Mouse (Mus musculus) heart, embryonic 11.5 days (tissue): Measurements from ENCODE around the gene Chac1. TPM values are rescaled to one million over a fixed set of nuclear protein-coding genes. Genes with fewer than 3 reads are reported as not detected.

Experiments used
- ATAC-seq: fragments of 200-750 bp; cut with Nextera tagmentation; replicated peaks from 2 replicates; pipeline ENCODE4 v1.8.0; 2017; ENCODE audit warnings: moderate library complexity; ENCODE audit not compliant: insufficient number of reproducible peaks, low FRiP score, low TSS enrichment
- H3K27ac ChIP-seq: fragments of 300-500 bp; sonication (generic); 2 replicates; pipeline ENCODE4 v1.5.1; 2014; ENCODE audit warnings: mild to moderate bottlenecking, low read depth, low read length
- H3K27me3 ChIP-seq: fragments of 300-500 bp; sonication (generic); 2 replicates; pipeline ENCODE4 v1.6.1; 2014; ENCODE audit warnings: mild to moderate bottlenecking, low read length, mixed read lengths; ENCODE audit not compliant: control insufficient read depth, insufficient read depth
- H3K36me3 ChIP-seq: fragments of 300-500 bp; sonication (generic); 2 replicates; pipeline ENCODE4 v1.6.1; 2014; ENCODE audit warnings: mild to moderate bottlenecking, low read length, moderate library complexity, mixed read lengths; ENCODE audit not compliant: control insufficient read depth, insufficient read depth
- H3K4me1 ChIP-seq: fragments of 300-500 bp; sonication (generic); 2 replicates; pipeline ENCODE4 v1.6.1; 2014; ENCODE audit warnings: low read length; ENCODE audit not compliant: control insufficient read depth, insufficient read depth
- H3K4me2 ChIP-seq: fragments of 300-500 bp; sonication (generic); 2 replicates; pipeline ENCODE4 v1.6.1; 2014; ENCODE audit warnings: mild to moderate bottlenecking, moderate library complexity
- H3K4me3 ChIP-seq: fragments of 300-500 bp; sonication (generic); 2 replicates; pipeline ENCODE4 v1.5.1; 2014; ENCODE audit warnings: low read depth, low read length
- H3K9ac ChIP-seq: fragments of 300-500 bp; sonication (generic); 2 replicates; pipeline ENCODE4 v1.6.1; 2014; ENCODE audit warnings: mild to moderate bottlenecking, low read depth, low read length, moderate library complexity
- H3K9me3 ChIP-seq: fragments of 300-500 bp; sonication (generic); replicated peaks from 2 replicates; pipeline ENCODE4 v1.6.1; 2016; ENCODE audit warnings: low read length; ENCODE audit not compliant: control insufficient read depth
- WGBS: fragments of 180-500 bp; shearing (Covaris S2); extraction: QIAGEN DNeasy Blood & Tissue Kit; methylation state at CpG from one replicate; pipeline ENCODE4 v1.1.7; 2014; ENCODE audit not compliant: insufficient replicate concordance; 5-methylcytosine and 5-hydroxymethylcytosine counted together
- polyA plus RNA-seq: library from polyadenylated mRNA; unstranded; fragments of >200 nt; fragmentation: Nextera tagmentation; extraction: Ambion mirVana; gene quantifications from 2 replicates; pipeline ENCODE4 v1.2.1, GENCODE M21; 2014

Gene Chac1
- polyA plus RNA-seq, 1 experiment from 2014 or later = 0.74 TPM

DNA sequence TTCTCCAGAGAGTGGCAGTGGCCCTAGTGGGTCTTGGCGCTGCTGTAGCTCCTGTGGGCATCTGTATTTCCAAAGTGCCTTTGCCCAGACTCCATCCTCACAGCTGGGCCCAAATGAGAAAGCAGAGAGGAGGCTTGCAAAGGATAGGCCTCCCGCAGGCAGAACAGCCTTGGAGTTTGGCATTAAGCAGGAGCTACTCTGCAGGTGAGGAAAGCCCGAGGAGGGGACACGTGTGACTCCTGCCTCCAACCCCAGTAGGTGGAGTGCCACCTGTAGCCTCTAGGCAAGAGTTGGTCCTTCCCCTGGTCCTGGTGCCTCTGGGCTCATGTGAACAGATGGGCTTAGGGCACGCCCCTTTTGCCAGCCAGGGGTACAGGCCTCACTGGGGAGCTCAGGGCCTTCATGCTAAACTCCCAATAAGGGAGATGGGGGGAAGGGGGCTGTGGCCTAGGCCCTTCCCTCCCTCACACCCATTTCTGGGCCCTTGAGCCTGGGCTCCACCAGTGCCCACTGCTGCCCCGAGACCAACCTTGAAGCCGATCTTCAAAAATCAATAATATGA lies 16.0 kb upstream of the Chac1 start:
- H3K9me3 ChIP-seq = no peaks in the 10 kb centered on the region
- no peaks in the 10 kb centered on the region for H3K36me3 ChIP-seq
- no peak overlapping the region for H3K4me3 ChIP-seq
- H3K9ac ChIP-seq = no peak overlapping the region
- peaks cover 6% of the 10 kb centered on the region for H3K4me1 ChIP-seq
- no peak overlapping the region for H3K27ac ChIP-seq
- WGBS = 71% methylated on average over 7 of the region's 7 CpGs
- no peak for ATAC-seq
- H3K4me2 ChIP-seq = no peak overlapping the region
- peaks cover 27% of the 10 kb centered on the region for H3K27me3 ChIP-seq

- 65% methylated on average over 1 of the region's 1 CpGs for WGBS
- H3K36me3 ChIP-seq = no peaks in the 10 kb centered on the region
- no peak for ATAC-seq
- H3K27ac ChIP-seq = 0 out of 2 replicates have a peak overlapping the region, but pooled peaks have one; percentile 50
- no peak overlapping the region for H3K9ac ChIP-seq
- H3K27me3 ChIP-seq = peaks cover 23% of the 10 kb centered on the region
- no peaks in the 10 kb centered on the region for H3K9me3 ChIP-seq
- peaks cover 6% of the 10 kb centered on the region for H3K4me1 ChIP-seq
- no peak overlapping the region for H3K4me2 ChIP-seq
- H3K4me3 ChIP-seq = no peak overlapping the region
These were observed 15.5 kb upstream of the Chac1 start for GRCm38 (mm10) chr2:119335535-119335934.

GRCm38 (mm10) chr2:119336002-119336401 lies 15.0 kb upstream of the Chac1 start:
- peak overlapping the region; percentile 50; the same call in 1 of the 2 replicates for H3K27ac ChIP-seq
- H3K4me3 ChIP-seq = no peak overlapping the region
- H3K9me3 ChIP-seq = no peaks in the 10 kb centered on the region
- 59% methylated on average over 2 of the region's 2 CpGs for WGBS
- peaks cover 19% of the 10 kb centered on the region for H3K27me3 ChIP-seq
- H3K4me2 ChIP-seq = peak overlapping the region; percentile 24; the same call in 1 of the 2 replicates
- H3K4me1 ChIP-seq = peaks cover 6% of the 10 kb centered on the region
- H3K9ac ChIP-seq = no peak overlapping the region
- ATAC-seq = no peak
- no peaks in the 10 kb centered on the region for H3K36me3 ChIP-seq

DNA sequence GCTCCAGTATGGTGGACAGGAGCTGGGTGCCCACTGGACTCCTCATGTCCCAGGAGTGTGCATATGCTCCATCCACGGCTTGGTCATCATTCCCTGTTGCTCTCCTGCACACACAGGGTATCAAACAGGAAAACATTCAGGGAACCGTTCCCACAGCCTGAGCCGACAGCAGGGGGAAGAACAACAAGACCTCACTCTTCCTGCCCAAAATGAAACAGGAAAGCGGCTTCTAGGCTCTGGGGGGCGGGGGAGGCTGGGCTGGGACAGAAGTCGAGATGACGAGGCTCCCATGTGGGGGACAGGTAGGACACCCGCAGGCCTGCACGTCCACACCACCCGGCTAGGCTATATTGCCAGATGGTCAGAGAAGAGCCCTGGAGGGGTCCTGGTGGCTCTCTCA lies 14.6 kb upstream of the Chac1 start:
- 54% methylated on average over 10 of the region's 10 CpGs for WGBS
- peaks cover 6% of the 10 kb centered on the region for H3K4me1 ChIP-seq
- no peak overlapping the region for H3K9ac ChIP-seq
- no peaks in the 10 kb centered on the region for H3K9me3 ChIP-seq
- peak overlapping the region; percentile 12; the same call in 1 of the 2 replicates for H3K4me2 ChIP-seq
- H3K27me3 ChIP-seq = peaks cover 14% of the 10 kb centered on the region
- peak overlapping the region; percentile 50; the same call in 1 of the 2 replicates for H3K27ac ChIP-seq
- no peak for ATAC-seq
- no peaks in the 10 kb centered on the region for H3K36me3 ChIP-seq
- no peak overlapping the region for H3K4me3 ChIP-seq

GRCm38 (mm10) chr2:119337425-119338265 lies 13.4 kb upstream of the Chac1 start:
- peak overlapping the region; percentile 71 for H3K27ac ChIP-seq

DNA sequence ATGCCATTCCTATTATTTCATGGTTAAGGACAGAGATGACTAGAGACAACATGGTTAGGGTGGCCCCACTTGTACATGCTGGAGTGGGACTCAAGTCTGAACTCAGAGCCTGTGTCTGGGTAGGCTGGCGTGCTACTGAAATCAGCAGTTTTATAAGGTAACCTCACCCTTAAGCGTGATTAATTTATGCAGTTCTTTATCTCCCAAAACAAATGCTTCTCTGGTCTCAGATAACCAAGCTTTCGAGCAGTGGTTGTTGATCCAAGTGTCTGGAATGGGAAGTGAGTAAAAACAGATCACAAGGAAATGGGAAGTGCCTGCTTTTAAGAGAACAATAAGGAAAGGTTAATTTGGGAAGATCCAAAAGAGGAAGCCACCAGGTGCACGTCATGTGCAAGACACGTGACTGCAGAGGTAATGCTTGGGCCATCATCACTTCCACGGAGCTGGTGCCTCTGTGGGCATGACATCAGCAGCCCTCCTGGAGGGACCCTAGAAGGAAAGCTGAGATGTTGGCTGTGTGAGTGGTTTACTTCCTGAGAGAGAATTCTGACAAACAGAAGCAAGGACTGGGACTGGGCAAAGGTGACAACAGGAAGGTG lies 6.4 kb upstream of the Chac1 start:
- WGBS = 28% methylated on average over 6 of the region's 6 CpGs
- H3K4me2 ChIP-seq = no peak overlapping the region
- ATAC-seq = no peak

More at GRCm38 (mm10) chr2:119337425-119338265, 13.4 kb upstream of the Chac1 start:
- ATAC-seq = peak; percentile 72
- Histone ChIP-seq H3K9me3 (no peaks in the 10 kb centered on the region), H3K4me1 (peaks cover 6% of the 10 kb centered on the region), H3K27me3 (0 out of 2 replicates have a peak, but pooled peaks cover 4% of the 10 kb centered on the region), H3K9ac (peak overlapping the region; percentile 77), H3K36me3 (no peaks in the 10 kb centered on the region), H3K4me3 (peak overlapping the region; percentile 59), H3K4me2 (peak overlapping the region; percentile 84)
- 8% methylated on average over 60 of the region's 60 CpGs for WGBS

DNA sequence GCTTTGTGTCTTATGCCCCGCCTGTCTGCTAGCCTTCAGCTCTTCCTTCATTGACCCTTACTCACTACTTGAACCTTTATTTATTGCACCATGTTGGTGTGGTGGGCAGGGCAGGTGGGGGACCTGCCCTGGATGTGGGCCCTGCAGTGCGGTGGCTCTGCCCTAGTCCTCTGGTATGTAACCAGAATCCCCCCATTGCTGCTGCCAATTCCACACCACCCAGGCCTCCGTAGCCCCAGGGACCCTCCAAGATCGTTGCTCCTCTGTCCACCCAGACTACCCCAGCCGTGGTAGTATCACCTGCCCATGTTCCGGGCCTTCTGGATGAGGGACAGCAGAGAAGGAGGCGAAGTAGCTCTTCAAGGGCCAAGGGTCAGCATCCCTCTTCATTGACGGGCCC lies 2.7 kb downstream of the Chac1 start:
- H3K27ac ChIP-seq = no peak overlapping the region
- no peaks in the 10 kb centered on the region for H3K9me3 ChIP-seq
- peaks cover 25% of the 10 kb centered on the region for H3K27me3 ChIP-seq
- ATAC-seq = no peak
- no peaks in the 10 kb centered on the region for H3K4me1 ChIP-seq
- H3K4me3 ChIP-seq = no peak overlapping the region; the same call in 1 of the 2 replicates
- no peaks in the 10 kb centered on the region for H3K36me3 ChIP-seq
- H3K4me2 ChIP-seq = no peak overlapping the region
- 79% methylated on average over 8 of the region's 8 CpGs for WGBS
- no peak overlapping the region for H3K9ac ChIP-seq

More for the DNA sequence above, 6.4 kb upstream of the Chac1 start:
- Histone ChIP-seq H3K27me3 (peaks cover 4% of the 10 kb centered on the region; the same call in 1 of the 2 replicates), H3K36me3 (no peaks in the 10 kb centered on the region), H3K4me1 (no peaks in the 10 kb centered on the region), H3K9ac (no peak overlapping the region), H3K27ac (no peak overlapping the region), H3K4me3 (no peak overlapping the region), H3K9me3 (no peaks in the 10 kb centered on the region)

DNA sequence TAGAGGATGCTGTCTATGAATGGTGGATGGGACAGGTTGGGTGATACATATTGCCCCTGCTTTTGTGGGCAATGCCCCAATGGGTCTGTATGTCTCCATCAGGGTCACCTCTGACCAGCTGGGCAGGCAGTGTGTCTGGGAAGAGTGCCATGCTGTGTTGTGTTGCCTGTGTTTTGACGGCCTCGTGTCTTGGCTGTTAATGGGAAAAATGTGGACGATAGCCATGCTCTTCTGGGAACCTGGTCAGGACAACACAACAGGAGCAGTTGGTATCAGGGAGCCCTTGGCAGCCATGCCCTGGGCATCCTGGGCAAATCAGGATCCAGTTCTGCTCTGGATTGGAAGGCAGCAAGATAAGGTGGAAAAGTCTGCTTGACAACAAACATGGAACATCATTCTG lies 4.1 kb downstream of the Chac1 start:
- no peak overlapping the region for H3K4me2 ChIP-seq
- peaks cover 19% of the 10 kb centered on the region for H3K27me3 ChIP-seq
- no peaks in the 10 kb centered on the region for H3K36me3 ChIP-seq
- no peaks in the 10 kb centered on the region for H3K4me1 ChIP-seq
- H3K4me3 ChIP-seq = no peak overlapping the region
- ATAC-seq = no peak
- no peaks in the 10 kb centered on the region for H3K9me3 ChIP-seq
- no peak overlapping the region for H3K9ac ChIP-seq
- H3K27ac ChIP-seq = no peak overlapping the region
- WGBS = 86% methylated on average over 3 of the region's 3 CpGs
